Mouse (Mus musculus) neutrophil, adult 83 days (primary cell): ENCODE measurements around the gene Tmem215. TPM values are rescaled to one million over a fixed set of nuclear protein-coding genes. Genes with fewer than 3 reads are reported as not detected.

Source experiments
- total RNA-seq, 2 experiments: library from RNA; stranded (reverse); gene quantifications; one replicate each; pipeline ENCODE4 v1.2.4; 2023

Tmem215 gene
- not detected for total RNA-seq

DNA sequence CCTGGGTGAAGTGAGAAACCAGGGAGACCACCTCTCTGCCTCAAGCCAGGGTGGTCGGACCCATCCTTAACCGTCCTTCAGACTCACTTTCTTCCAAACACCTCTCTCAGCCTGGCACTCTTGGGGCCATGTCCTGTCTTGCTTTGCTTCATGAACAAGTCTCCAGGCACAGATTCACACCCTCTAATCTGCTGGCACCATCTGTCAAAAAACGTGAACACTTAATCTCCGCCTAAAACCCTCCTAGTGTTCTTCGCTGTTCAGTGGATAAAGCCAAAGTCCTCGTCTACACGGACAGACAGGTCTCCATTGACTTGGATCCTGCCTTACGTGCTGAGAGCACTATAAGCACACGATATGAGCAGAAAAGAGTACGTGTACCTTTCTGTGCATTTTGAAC lies at the start of gene Tmem215:
Gene Tmem215, plus strand, starts transcription at position 301 of the 400 bp plus-strand sequence.

Other genes with a start within 250 kb of the Tmem215 start
- gene Ddx58, start 232.4 kb upstream of the Tmem215 start, total RNA-seq: 10 to 100 TPM; 44.2 to 44.3 TPM
- 10 to 100 TPM; 18.9 to 23.1 TPM for gene Smim27, start 202.6 kb upstream of the Tmem215 start, total RNA-seq
- gene Topors, start 202.3 kb upstream of the Tmem215 start, total RNA-seq: 10 to 100 TPM; 24.7 to 25.5 TPM
- gene Ndufb6, start 192.8 kb upstream of the Tmem215 start, total RNA-seq: 10 to 100 TPM; 30.1 to 43.0 TPM
- gene Aptx, start 231.0 kb downstream of the Tmem215 start, total RNA-seq: 10 to 100 TPM; 15.1 to 16.8 TPM
- gene Dnaja1, start 250.0 kb downstream of the Tmem215 start, total RNA-seq: 100 to 1,000 TPM; 350 to 501 TPM